In the genomic region with DNA sequence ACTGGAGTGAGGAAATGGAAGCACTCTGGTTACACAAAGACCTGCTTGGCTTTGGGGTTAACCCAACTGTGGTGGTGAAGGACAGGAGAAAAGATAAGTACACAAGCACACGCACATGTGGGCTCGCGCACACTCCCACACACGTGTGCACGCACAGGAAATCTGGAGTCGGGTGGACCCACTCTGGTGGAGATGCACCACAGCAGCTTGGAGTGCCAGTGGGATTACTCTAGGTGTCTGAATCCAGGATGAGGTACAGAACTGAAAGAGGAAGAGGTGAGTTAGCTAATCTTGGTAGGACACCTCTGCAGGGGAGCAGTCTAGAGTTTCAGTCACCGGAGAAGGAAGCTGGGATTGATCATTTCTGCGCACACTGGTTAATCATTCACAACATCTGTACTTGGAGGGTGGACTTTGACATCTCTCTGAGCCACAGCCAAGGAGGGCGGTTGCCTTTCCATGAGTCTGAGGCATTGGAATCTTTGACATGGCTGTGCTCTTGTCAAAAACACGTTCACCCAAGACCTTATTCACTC, we compare ENCODE assay signal across 13 mouse cellular contexts. TPM values are rescaled to one million over a fixed set of nuclear protein-coding genes. Genes with fewer than 3 reads are reported as not detected.
DNase-seq lines count a peak whose midpoint lies in the region; ATAC-seq lines count a peak whose summit lies in the region.
"Had no signal": no experiment of that assay in that cellular context is flagged by ENCODE, and none has a peak within 500 bp of the region (broad histone marks: within the 10 kb centered on the region; RNA-seq: fewer than 3 reads in every experiment).

No protein-coding gene starts in this region.

- H3K9ac ChIP-seq in heart, embryonic 11.5 days (ENCODE audit: low read depth, low read length), result no peak overlapping the region
- H3K9ac ChIP-seq in midbrain, embryonic 13.5 days (replicated peaks), result no peak overlapping the region
- H3K9ac ChIP-seq in forebrain, embryonic 16.5 days (replicated peaks; ENCODE audit: low read depth, low read length), result no peak overlapping the region
- H3K9ac ChIP-seq: heart, embryonic 12.5 days; limb, embryonic 15.5 days had no signal

- no peaks in the 10 kb centered on the region for H3K4me1 ChIP-seq in heart, embryonic 11.5 days (ENCODE audit: control insufficient read depth, insufficient read depth, low read length)
- H3K4me1 ChIP-seq in embryonic facial prominence, embryonic 10.5 days, result no peaks in the 10 kb centered on the region
- peaks cover 13% of the 10 kb centered on the region for H3K4me1 ChIP-seq in midbrain, embryonic 13.5 days (replicated peaks)
- peaks cover 2% of the 10 kb centered on the region for H3K4me1 ChIP-seq in forebrain, embryonic 16.5 days (replicated peaks; ENCODE audit: control insufficient read depth, insufficient read depth, low read length)
- H3K4me1 ChIP-seq: heart, embryonic 12.5 days had no signal

- 77% methylated on average over 10 of the region's 10 CpGs for WGBS in heart, embryonic 11.5 days (ENCODE audit: insufficient replicate concordance)
- WGBS in embryonic facial prominence, embryonic 10.5 days, result 91% methylated on average over 10 of the region's 10 CpGs
- 92% methylated on average over 10 of the region's 10 CpGs for WGBS in midbrain, embryonic 13.5 days
- 89% methylated on average over 10 of the region's 10 CpGs for WGBS in forebrain, embryonic 16.5 days

- no peak for ATAC-seq in heart, embryonic 11.5 days (replicated peaks; ENCODE audit: insufficient number of reproducible peaks, low FRiP score, low TSS enrichment)
- peak; percentile 77 for ATAC-seq in megakaryocyte-erythroid progenitor cell, adult 5-6 weeks (replicated peaks; ENCODE audit: low FRiP score, low TSS enrichment, poor library complexity, severe bottlenecking)
- ATAC-seq in midbrain, embryonic 13.5 days, result no peak
- ATAC-seq in forebrain, embryonic 16.5 days, result no peak

- no peaks in the 10 kb centered on the region for H3K9me3 ChIP-seq in heart, embryonic 11.5 days (replicated peaks; ENCODE audit: control insufficient read depth, low read length)
- no peaks in the 10 kb centered on the region for H3K9me3 ChIP-seq in embryonic facial prominence, embryonic 10.5 days
- no peaks in the 10 kb centered on the region for H3K9me3 ChIP-seq in midbrain, embryonic 13.5 days
- no peaks in the 10 kb centered on the region for H3K9me3 ChIP-seq in forebrain, embryonic 16.5 days (ENCODE audit: control insufficient read depth, low read length)
- H3K9me3 ChIP-seq: limb, embryonic 15.5 days had no signal

- H3K4me3 ChIP-seq in heart, embryonic 11.5 days (ENCODE audit: low read depth, low read length), result no peak overlapping the region
- no peak overlapping the region; the same call in 1 of the 2 replicates for H3K4me3 ChIP-seq in embryonic facial prominence, embryonic 10.5 days
- H3K4me3 ChIP-seq in midbrain, embryonic 13.5 days (replicated peaks), result no peak overlapping the region
- no peak overlapping the region for H3K4me3 ChIP-seq in forebrain, embryonic 16.5 days (replicated peaks; ENCODE audit: low read length)
- H3K4me3 ChIP-seq: heart, embryonic 12.5 days; limb, embryonic 15.5 days had no signal

- H3K27me3 ChIP-seq in heart, embryonic 11.5 days (ENCODE audit: control insufficient read depth, insufficient read depth, low read length), result no peaks in the 10 kb centered on the region
- H3K27me3 ChIP-seq in embryonic facial prominence, embryonic 10.5 days (replicated peaks; ENCODE audit: low read depth, poor library complexity, severe bottlenecking), result no peaks in the 10 kb centered on the region
- H3K27me3 ChIP-seq in midbrain, embryonic 13.5 days, result no peaks in the 10 kb centered on the region
- no peaks in the 10 kb centered on the region for H3K27me3 ChIP-seq in forebrain, embryonic 16.5 days (replicated peaks; ENCODE audit: control insufficient read depth, insufficient read depth, low read length)
- H3K27me3 ChIP-seq: heart, embryonic 12.5 days; limb, embryonic 15.5 days had no signal

- H3K4me2 ChIP-seq in heart, embryonic 11.5 days, result no peak overlapping the region
- no peak overlapping the region for H3K4me2 ChIP-seq in midbrain, embryonic 13.5 days (replicated peaks)
- H3K4me2 ChIP-seq in forebrain, embryonic 16.5 days (ENCODE audit: low read length), result no peak overlapping the region
- H3K4me2 ChIP-seq: heart, embryonic 12.5 days; limb, embryonic 15.5 days had no signal

- no peak overlapping the region for H3K27ac ChIP-seq in heart, embryonic 11.5 days (ENCODE audit: low read depth, low read length)
- H3K27ac ChIP-seq in embryonic facial prominence, embryonic 10.5 days (replicated peaks), result no peak overlapping the region
- H3K27ac ChIP-seq in midbrain, embryonic 13.5 days, result no peak overlapping the region
- H3K27ac ChIP-seq in forebrain, embryonic 16.5 days (ENCODE audit: low read length), result no peak overlapping the region
- H3K27ac ChIP-seq: limb, embryonic 15.5 days had no signal

- DNase-seq in heart, adult 11 months, result peak; percentile 82
- peak; percentile 7 for DNase-seq in embryonic facial prominence, embryonic 10.5 days (ENCODE audit: low spot score)
- peak; percentile 84 for DNase-seq in kidney, postnatal 14 days
- DNase-seq in adrenal gland, adult 8-10 months, result no peak
- DNase-seq: cerebellum, adult 2 months; right cerebral cortex, postnatal 4 days had no signal

- H3K36me3 ChIP-seq in heart, embryonic 11.5 days (ENCODE audit: control insufficient read depth, insufficient read depth, low read length), result no peaks in the 10 kb centered on the region
- peaks cover 7% of the 10 kb centered on the region for H3K36me3 ChIP-seq in embryonic facial prominence, embryonic 10.5 days (replicated peaks)
- H3K36me3 ChIP-seq in midbrain, embryonic 13.5 days, result peaks cover 13% of the 10 kb centered on the region
- no peaks in the 10 kb centered on the region for H3K36me3 ChIP-seq in forebrain, embryonic 16.5 days (ENCODE audit: control insufficient read depth, insufficient read depth)

RNA-seq across cellular contexts. Expression of a gene that starts 8.3 kb away (rescaled TPM):
- polyA plus RNA-seq in heart, embryonic 11.5 days (2014; fragmentation: Nextera tagmentation; extraction: Ambion mirVana), result 1,448 and 1,508 TPM in 2 replicates
- 3,067 and 3,150 TPM in 2 replicates for polyA plus RNA-seq in embryonic facial prominence, embryonic 10.5 days (2016; fragmentation: Nextera tagmentation; extraction: Ambion mirVana)
- total RNA-seq in megakaryocyte-erythroid progenitor cell, adult 5-6 weeks (2014; fragmentation: Nextera tagmentation), result 774 and 823 TPM in 2 replicates
- total RNA-seq in megakaryocyte-erythroid progenitor cell, adult 5-6 weeks (2017), result 492 and 662 TPM in 2 replicates
- 1,000 to 10,000 TPM; 1,100 to 1,474 (median 1,219) TPM for total RNA-seq in adrenal gland, adult 8-10 months (2022)
- 3,928 and 4,113 TPM in 2 replicates for polyA plus RNA-seq in midbrain, embryonic 13.5 days (2015; fragmentation: Nextera tagmentation; extraction: Ambion mirVana)
- polyA plus RNA-seq in forebrain, embryonic 16.5 days (2015; fragmentation: Nextera tagmentation; extraction: Ambion mirVana), result 4,159 and 4,175 TPM in 2 replicates

RNA-seq across cellular contexts. Expression of a gene that starts 21.3 kb away (rescaled TPM):
- 0.57 TPM in 1 of 2 replicates, not detected in the other for polyA plus RNA-seq in heart, embryonic 11.5 days (2014; fragmentation: Nextera tagmentation; extraction: Ambion mirVana)
- 0.10 and 0.19 TPM in 2 replicates for polyA plus RNA-seq in embryonic facial prominence, embryonic 10.5 days (2016; fragmentation: Nextera tagmentation; extraction: Ambion mirVana)
- total RNA-seq in megakaryocyte-erythroid progenitor cell, adult 5-6 weeks (2014; fragmentation: Nextera tagmentation), result not detected in 2 replicates
- total RNA-seq in megakaryocyte-erythroid progenitor cell, adult 5-6 weeks (2017), result not detected in 2 replicates
- 1 to 10 TPM in 1 of 4 experiments, under 1 TPM in 2, not detected in 1; 0.16 to 1.2 (median 0.42) TPM for total RNA-seq in adrenal gland, adult 8-10 months (2022)
- 1.9 and 2.2 TPM in 2 replicates for polyA plus RNA-seq in midbrain, embryonic 13.5 days (2015; fragmentation: Nextera tagmentation; extraction: Ambion mirVana)
- 1.3 and 1.5 TPM in 2 replicates for polyA plus RNA-seq in forebrain, embryonic 16.5 days (2015; fragmentation: Nextera tagmentation; extraction: Ambion mirVana)
- total RNA-seq: monocyte, adult 5-6 weeks had no signal
- polyA plus RNA-seq: cerebellum, adult 2 months had no signal

RNA-seq across cellular contexts. Expression of a gene that starts 38.5 kb away (rescaled TPM):
- 24.2 and 29.6 TPM in 2 replicates for polyA plus RNA-seq in heart, embryonic 11.5 days (2014; fragmentation: Nextera tagmentation; extraction: Ambion mirVana)
- 38.3 and 39.0 TPM in 2 replicates for polyA plus RNA-seq in embryonic facial prominence, embryonic 10.5 days (2016; fragmentation: Nextera tagmentation; extraction: Ambion mirVana)
- 31.0 and 34.7 TPM in 2 replicates for total RNA-seq in megakaryocyte-erythroid progenitor cell, adult 5-6 weeks (2014; fragmentation: Nextera tagmentation)
- 11.3 and 11.6 TPM in 2 replicates for total RNA-seq in megakaryocyte-erythroid progenitor cell, adult 5-6 weeks (2017)
- 10 to 100 TPM; 18.4 to 39.6 (median 33.4) TPM for total RNA-seq in adrenal gland, adult 8-10 months (2022)
- 80.9 and 81.1 TPM in 2 replicates for polyA plus RNA-seq in midbrain, embryonic 13.5 days (2015; fragmentation: Nextera tagmentation; extraction: Ambion mirVana)
- polyA plus RNA-seq in forebrain, embryonic 16.5 days (2015; fragmentation: Nextera tagmentation; extraction: Ambion mirVana), result 72.7 and 95.3 TPM in 2 replicates
